ENCODE assay signal across 8 mouse cellular contexts in genomic region chr10:81050645-81051044, GRCm38 (mm10). TPM values are rescaled to one million over a fixed set of nuclear protein-coding genes. Genes with fewer than 3 reads are reported as not detected.
DNase-seq lines count a peak whose midpoint lies in the region; ATAC-seq and TF ChIP-seq lines count a peak whose summit lies in the region.

No protein-coding gene starts in this region.

- no peaks in the 10 kb centered on the region for H3K4me1 ChIP-seq in forebrain, postnatal 0 days (ENCODE audit: insufficient read depth)
- no peaks in the 10 kb centered on the region for H3K4me1 ChIP-seq in forebrain, embryonic 16.5 days (replicated peaks; ENCODE audit: control insufficient read depth, insufficient read depth, low read length)
- H3K4me1 ChIP-seq in neural tube, embryonic 11.5 days (ENCODE audit: control insufficient read depth, insufficient read depth, low read length) = no peaks in the 10 kb centered on the region
- H3K4me1 ChIP-seq in liver, adult 2 months (ENCODE audit: control insufficient read depth, insufficient read depth, low read length) = no peaks in the 10 kb centered on the region

- TF ChIP-seq CTCF in forebrain, postnatal 0 days (IDR thresholded peaks at IDR 0.05; ENCODE audit: low read depth) = peak; percentile 54
- peak; percentile 66 for TF ChIP-seq CTCF in liver, adult 2 months (IDR thresholded peaks at IDR 0.05; ENCODE audit: low read depth, low read length)

- no peak overlapping the region for H3K9ac ChIP-seq in forebrain, postnatal 0 days
- H3K9ac ChIP-seq in forebrain, embryonic 16.5 days (replicated peaks; ENCODE audit: low read depth, low read length) = no peak overlapping the region
- H3K9ac ChIP-seq in neural tube, embryonic 11.5 days (ENCODE audit: low read length) = no peak overlapping the region
- H3K9ac ChIP-seq in liver, adult 2 months (ENCODE audit: low read depth, low read length) = no peak overlapping the region

- H3K36me3 ChIP-seq in forebrain, postnatal 0 days (ENCODE audit: insufficient read depth) = peaks cover 74% of the 10 kb centered on the region
- H3K36me3 ChIP-seq in forebrain, embryonic 16.5 days (ENCODE audit: control insufficient read depth, insufficient read depth) = peaks cover 48% of the 10 kb centered on the region
- peaks cover 37% of the 10 kb centered on the region for H3K36me3 ChIP-seq in neural tube, embryonic 11.5 days (ENCODE audit: control insufficient read depth, insufficient read depth, low read length)
- H3K36me3 ChIP-seq in liver, adult 2 months (ENCODE audit: control insufficient read depth, insufficient read depth, low read length) = peaks cover 9% of the 10 kb centered on the region

- peaks cover 11% of the 10 kb centered on the region for H3K79me2 ChIP-seq in liver, adult 2 months (ENCODE audit: control insufficient read depth, insufficient read depth, low read length)

- H3K9me3 ChIP-seq in forebrain, postnatal 0 days (ENCODE audit: low read length) = no peaks in the 10 kb centered on the region
- H3K9me3 ChIP-seq in forebrain, embryonic 16.5 days (ENCODE audit: control insufficient read depth, low read length) = no peaks in the 10 kb centered on the region
- H3K9me3 ChIP-seq in neural tube, embryonic 11.5 days (ENCODE audit: control insufficient read depth, low read length) = no peaks in the 10 kb centered on the region

- H3K27me3 ChIP-seq in forebrain, postnatal 0 days (ENCODE audit: insufficient read depth, low read length) = no peaks in the 10 kb centered on the region
- no peaks in the 10 kb centered on the region for H3K27me3 ChIP-seq in forebrain, embryonic 16.5 days (replicated peaks; ENCODE audit: control insufficient read depth, insufficient read depth, low read length)
- no peaks in the 10 kb centered on the region for H3K27me3 ChIP-seq in neural tube, embryonic 11.5 days (ENCODE audit: control insufficient read depth, insufficient read depth, low read length)
- H3K27me3 ChIP-seq in liver, adult 2 months (ENCODE audit: control insufficient read depth, insufficient read depth, low read length) = no peaks in the 10 kb centered on the region

- no peak overlapping the region for H3K4me2 ChIP-seq in forebrain, postnatal 0 days (ENCODE audit: low read depth)
- no peak overlapping the region for H3K4me2 ChIP-seq in forebrain, embryonic 16.5 days (ENCODE audit: low read length)
- H3K4me2 ChIP-seq in neural tube, embryonic 11.5 days (ENCODE audit: low read depth) = no peak overlapping the region

- ATAC-seq in forebrain, postnatal 0 days = peak; percentile 50
- ATAC-seq in forebrain, embryonic 16.5 days = no peak
- no peak for ATAC-seq in neural tube, embryonic 11.5 days (ENCODE audit: insufficient read depth, low FRiP score, low TSS enrichment)

- intact Hi-C loops in left cerebral cortex, postnatal 36 days (cut with DNase I) = no loop called here

- no peak overlapping the region for H3K4me3 ChIP-seq in forebrain, postnatal 0 days (ENCODE audit: low read depth, low read length)
- H3K4me3 ChIP-seq in forebrain, embryonic 16.5 days (replicated peaks; ENCODE audit: low read length) = no peak overlapping the region
- H3K4me3 ChIP-seq in neural tube, embryonic 11.5 days (ENCODE audit: low read depth, low read length) = no peak overlapping the region
- H3K4me3 ChIP-seq in liver, adult 2 months (ENCODE audit: insufficient read depth, low read depth, low read length) = no peak overlapping the region

- 93% methylated on average over 4 of the region's 4 CpGs for WGBS in forebrain, postnatal 0 days
- WGBS in forebrain, embryonic 16.5 days = 84% methylated on average over 4 of the region's 4 CpGs
- 87% methylated on average over 4 of the region's 4 CpGs for WGBS in neural tube, embryonic 11.5 days
- WGBS in liver, adult 2 months = 99% methylated on average over 4 of the region's 4 CpGs

- no peak for TF ChIP-seq POLR2A in liver, adult 2 months (IDR thresholded peaks at IDR 0.05; ENCODE audit: extremely low read depth, insufficient read depth, low read length)

- no peak overlapping the region for H3K27ac ChIP-seq in forebrain, postnatal 0 days (ENCODE audit: low read depth, low read length)
- no peak overlapping the region for H3K27ac ChIP-seq in forebrain, embryonic 16.5 days (ENCODE audit: low read length)
- no peak overlapping the region for H3K27ac ChIP-seq in neural tube, embryonic 11.5 days (ENCODE audit: low read depth, low read length)
- H3K27ac ChIP-seq in liver, adult 2 months (replicated peaks; ENCODE audit: insufficient read depth, low read depth, low read length) = no peak overlapping the region

- peak; percentile 21 for DNase-seq in forebrain, postnatal 0 days
- DNase-seq in neural tube, embryonic 11.5 days (ENCODE audit: low spot score) = peak; percentile 30
- DNase-seq in neural tube, embryonic 10.5 days (ENCODE audit: extremely low spot score, low spot score) = no peak
- DNase-seq in liver, adult 2 months (ENCODE audit: extremely low read depth, low read depth, low spot score) = peak; percentile 19
- DNase-seq in thymus, postnatal 25 days = peak; percentile 44
- no peak for DNase-seq in frontal cortex, postnatal 36 days (ENCODE audit: low spot score in 2 of 2)
- no peak for DNase-seq in left cerebral cortex, postnatal 36 days (ENCODE audit: low spot score in 2 of 2)

RNA-seq across cellular contexts. Expression of gene Sgta, which starts 9.3 kb away (rescaled TPM):
- total RNA-seq in forebrain, postnatal 0 days (2014; rRNA removed) = 176 and 215 TPM in 2 replicates
- polyA plus RNA-seq in forebrain, postnatal 0 days (2015; fragmentation: Nextera tagmentation; extraction: Ambion mirVana) = 326 and 360 TPM in 2 replicates
- 325 and 344 TPM in 2 replicates for polyA plus RNA-seq in forebrain, embryonic 16.5 days (2015; fragmentation: Nextera tagmentation; extraction: Ambion mirVana)
- 248 and 262 TPM in 2 replicates for polyA plus RNA-seq in neural tube, embryonic 11.5 days (2014; fragmentation: Nextera tagmentation; extraction: Ambion mirVana)
- 43.9 and 53.8 TPM in 2 replicates for total RNA-seq in liver, adult 2 months (2014; rRNA removed)
- polyA plus RNA-seq in liver, adult 2 months (2012; rRNA removed) = 136 and 146 TPM in 2 replicates
- 100 to 1,000 TPM; 169 to 176 TPM for total RNA-seq in left cerebral cortex, postnatal 36 days (2021)

RNA-seq across cellular contexts. Expression of gene Slc39a3, which starts 13.4 kb away (rescaled TPM):
- 82.1 and 104 TPM in 2 replicates for total RNA-seq in forebrain, postnatal 0 days (2014; rRNA removed)
- 43.5 and 45.2 TPM in 2 replicates for polyA plus RNA-seq in forebrain, postnatal 0 days (2015; fragmentation: Nextera tagmentation; extraction: Ambion mirVana)
- 48.1 and 54.0 TPM in 2 replicates for polyA plus RNA-seq in forebrain, embryonic 16.5 days (2015; fragmentation: Nextera tagmentation; extraction: Ambion mirVana)
- 13.3 and 14.5 TPM in 2 replicates for polyA plus RNA-seq in neural tube, embryonic 11.5 days (2014; fragmentation: Nextera tagmentation; extraction: Ambion mirVana)
- 6.1 and 6.9 TPM in 2 replicates for total RNA-seq in liver, adult 2 months (2014; rRNA removed)
- polyA plus RNA-seq in liver, adult 2 months (2012; rRNA removed) = 13.2 and 14.1 TPM in 2 replicates
- total RNA-seq in left cerebral cortex, postnatal 36 days (2021) = 10 to 100 TPM; 66.9 to 74.2 TPM

RNA-seq across cellular contexts. Expression of gene Thop1, which starts 19.2 kb away (rescaled TPM):
- total RNA-seq in forebrain, postnatal 0 days (2014; rRNA removed) = 69.0 and 74.6 TPM in 2 replicates
- polyA plus RNA-seq in forebrain, postnatal 0 days (2015; fragmentation: Nextera tagmentation; extraction: Ambion mirVana) = 45.9 and 52.5 TPM in 2 replicates
- 69.4 and 70.4 TPM in 2 replicates for polyA plus RNA-seq in forebrain, embryonic 16.5 days (2015; fragmentation: Nextera tagmentation; extraction: Ambion mirVana)
- polyA plus RNA-seq in neural tube, embryonic 11.5 days (2014; fragmentation: Nextera tagmentation; extraction: Ambion mirVana) = 63.9 and 65.8 TPM in 2 replicates
- 7.4 and 9.3 TPM in 2 replicates for total RNA-seq in liver, adult 2 months (2014; rRNA removed)
- polyA plus RNA-seq in liver, adult 2 months (2012; rRNA removed) = 12.0 and 13.1 TPM in 2 replicates
- 10 to 100 TPM; 47.0 to 49.8 TPM for total RNA-seq in left cerebral cortex, postnatal 36 days (2021)

RNA-seq across cellular contexts. Expression of gene Diras1, which starts 25.2 kb away (rescaled TPM):
- 65.4 and 76.0 TPM in 2 replicates for total RNA-seq in forebrain, postnatal 0 days (2014; rRNA removed)
- polyA plus RNA-seq in forebrain, postnatal 0 days (2015; fragmentation: Nextera tagmentation; extraction: Ambion mirVana) = 66.1 and 70.2 TPM in 2 replicates
- polyA plus RNA-seq in forebrain, embryonic 16.5 days (2015; fragmentation: Nextera tagmentation; extraction: Ambion mirVana) = 37.6 and 45.4 TPM in 2 replicates
- polyA plus RNA-seq in neural tube, embryonic 11.5 days (2014; fragmentation: Nextera tagmentation; extraction: Ambion mirVana) = 4.2 and 4.7 TPM in 2 replicates
- total RNA-seq in liver, adult 2 months (2014; rRNA removed) = 0.07 TPM in 1 of 2 replicates, not detected in the other
- polyA plus RNA-seq in liver, adult 2 months (2012; rRNA removed) = not detected in 2 replicates
- 100 to 1,000 TPM; 102 to 111 TPM for total RNA-seq in left cerebral cortex, postnatal 36 days (2021)

RNA-seq across cellular contexts. Expression of gene Gng7, which starts 35.9 kb away (rescaled TPM):
- 64.5 and 91.4 TPM in 2 replicates for total RNA-seq in forebrain, postnatal 0 days (2014; rRNA removed)
- 76.2 and 85.7 TPM in 2 replicates for polyA plus RNA-seq in forebrain, postnatal 0 days (2015; fragmentation: Nextera tagmentation; extraction: Ambion mirVana)
- polyA plus RNA-seq in forebrain, embryonic 16.5 days (2015; fragmentation: Nextera tagmentation; extraction: Ambion mirVana) = 41.0 and 47.4 TPM in 2 replicates
- polyA plus RNA-seq in neural tube, embryonic 11.5 days (2014; fragmentation: Nextera tagmentation; extraction: Ambion mirVana) = 8.1 and 9.4 TPM in 2 replicates
- total RNA-seq in liver, adult 2 months (2014; rRNA removed) = 0.09 and 0.13 TPM in 2 replicates
- polyA plus RNA-seq in liver, adult 2 months (2012; rRNA removed) = 0.65 TPM in 2 replicates
- 100 to 1,000 TPM in 1 of 2 experiments, 10 to 100 TPM in 1; 97.9 to 136 TPM for total RNA-seq in left cerebral cortex, postnatal 36 days (2021)

Comparison
In these comparisons a context has a peak if more than half of its experiments do, and no peak if none do; other contexts are left out.
1. DNase-seq: peak in forebrain, postnatal 0 days (single experiment), neural tube, embryonic 11.5 days (single experiment), liver, adult 2 months (single experiment) and thymus, postnatal 25 days (single experiment); none in neural tube, embryonic 10.5 days (single experiment), frontal cortex, postnatal 36 days (0 of 2) and left cerebral cortex, postnatal 36 days (0 of 2).